Mouse (Mus musculus): ENCODE measurements around the gene Mgat5. TPM values are rescaled to one million over a fixed set of nuclear protein-coding genes. Genes with fewer than 3 reads are reported as not detected.
A peak's percentile ranks its signal among the peaks of the same experiment; 100 is the strongest.

Mgat5 gene
- polyA plus RNA-seq, 1 experiment from 2014 or later: 8.1 TPM

DNA sequence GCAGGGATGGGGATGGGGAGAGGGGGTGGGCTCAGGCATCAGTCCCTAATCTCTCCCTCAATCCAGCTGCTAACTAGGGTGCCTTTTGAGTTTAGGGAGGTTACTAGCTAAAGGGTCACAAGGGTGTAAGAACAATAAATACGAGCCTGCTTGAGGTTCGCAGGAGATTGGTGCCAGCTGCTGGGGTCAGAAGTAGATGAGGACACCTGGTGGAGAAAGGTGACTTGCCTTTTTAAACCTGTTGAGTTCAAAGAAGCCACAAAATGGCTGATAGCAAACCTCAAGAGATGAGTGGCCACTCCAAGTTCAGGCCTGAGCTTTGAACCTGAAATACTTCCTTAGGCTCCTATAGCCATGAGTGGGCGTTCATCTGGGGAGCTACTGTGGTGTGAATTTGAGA is 236.9 kb downstream of the Mgat5 start:
- ATAC-seq (ENCODE audit: low FRiP score, low TSS enrichment): no peak
- no peak overlapping the region for H3K4me2 ChIP-seq (replicated peaks; ENCODE audit: low read depth, low read length)
- H3K9me3 ChIP-seq (ENCODE audit: low read length): no peaks in the 10 kb centered on the region
- H3K4me1 ChIP-seq (ENCODE audit: insufficient read depth, low read length): peaks cover 47% of the 10 kb centered on the region
- H3K36me3 ChIP-seq (ENCODE audit: insufficient read depth, low read length): no peaks in the 10 kb centered on the region
- WGBS: 44% methylated on average over 3 of the region's 3 CpGs
- H3K27ac ChIP-seq (ENCODE audit: low read length): no peak overlapping the region
- H3K4me3 ChIP-seq (ENCODE audit: low read length): no peak overlapping the region
- H3K27me3 ChIP-seq (ENCODE audit: insufficient read depth, low read length): no peaks in the 10 kb centered on the region
- no peak overlapping the region for H3K9ac ChIP-seq (replicated peaks; ENCODE audit: low read length)

DNA sequence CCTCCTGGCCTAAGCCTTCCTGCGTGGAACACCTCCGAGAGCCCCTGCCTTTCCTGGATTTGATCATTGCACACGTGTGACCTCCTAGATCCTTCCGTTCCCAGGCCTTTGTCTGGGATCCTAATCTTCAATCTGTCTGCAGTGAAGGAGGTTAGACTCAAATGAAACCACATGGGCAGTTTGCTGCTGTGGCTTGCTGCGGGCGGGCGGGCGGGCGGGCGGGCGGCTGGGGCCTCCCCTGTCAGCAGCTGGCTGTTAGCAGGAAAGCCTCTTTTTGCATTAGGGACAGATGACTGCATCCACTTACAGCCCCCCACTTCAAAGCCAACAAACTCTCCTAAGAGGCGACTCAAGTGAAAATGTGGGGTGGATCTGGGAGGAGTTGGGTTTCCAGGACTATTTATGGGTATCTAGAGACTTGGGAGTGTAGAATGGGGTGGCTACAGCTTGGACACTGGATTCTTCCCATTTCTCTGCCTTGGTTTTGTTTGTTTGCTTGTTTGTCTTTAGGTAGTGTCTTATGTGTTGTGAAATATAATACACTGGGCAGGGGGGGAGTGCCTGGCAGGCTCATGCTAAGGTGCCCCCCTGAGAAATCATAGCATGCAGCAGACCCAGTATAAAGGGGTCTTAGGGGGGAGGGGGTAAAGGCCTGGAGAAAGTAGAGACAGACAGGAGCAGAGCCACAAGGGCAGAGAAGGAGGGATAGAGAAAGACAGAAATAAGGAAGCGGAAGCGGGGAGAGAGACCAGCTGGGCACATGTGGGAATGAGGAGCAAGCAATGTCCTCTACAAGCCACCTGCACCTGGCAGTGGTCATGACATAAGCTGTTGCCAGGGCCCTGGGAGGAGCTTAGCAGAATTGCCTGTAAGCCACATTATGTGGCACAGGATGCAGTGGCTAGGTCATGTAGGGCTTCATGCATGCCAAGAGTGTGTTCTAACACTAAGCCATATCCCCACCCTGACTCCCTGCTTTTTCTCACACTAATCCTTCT is 238.4 kb downstream of the Mgat5 start:
- H3K4me3 ChIP-seq (ENCODE audit: low read length): no peak overlapping the region
- no peaks in the 10 kb centered on the region for H3K9me3 ChIP-seq (ENCODE audit: low read length)
- no peaks in the 10 kb centered on the region for H3K36me3 ChIP-seq (ENCODE audit: insufficient read depth, low read length)
- ATAC-seq (ENCODE audit: low FRiP score, low TSS enrichment): peak; percentile 17
- peak overlapping the region; percentile 52; the same call in 1 of the 2 replicates for H3K27ac ChIP-seq (ENCODE audit: low read length)
- no peaks in the 10 kb centered on the region for H3K27me3 ChIP-seq (ENCODE audit: insufficient read depth, low read length)
- WGBS: 32% methylated on average over 14 of the region's 14 CpGs
- peaks cover 47% of the 10 kb centered on the region for H3K4me1 ChIP-seq (ENCODE audit: insufficient read depth, low read length)
- H3K9ac ChIP-seq (replicated peaks; ENCODE audit: low read length): no peak overlapping the region
- H3K4me2 ChIP-seq (replicated peaks; ENCODE audit: low read depth, low read length): no peak overlapping the region

DNA sequence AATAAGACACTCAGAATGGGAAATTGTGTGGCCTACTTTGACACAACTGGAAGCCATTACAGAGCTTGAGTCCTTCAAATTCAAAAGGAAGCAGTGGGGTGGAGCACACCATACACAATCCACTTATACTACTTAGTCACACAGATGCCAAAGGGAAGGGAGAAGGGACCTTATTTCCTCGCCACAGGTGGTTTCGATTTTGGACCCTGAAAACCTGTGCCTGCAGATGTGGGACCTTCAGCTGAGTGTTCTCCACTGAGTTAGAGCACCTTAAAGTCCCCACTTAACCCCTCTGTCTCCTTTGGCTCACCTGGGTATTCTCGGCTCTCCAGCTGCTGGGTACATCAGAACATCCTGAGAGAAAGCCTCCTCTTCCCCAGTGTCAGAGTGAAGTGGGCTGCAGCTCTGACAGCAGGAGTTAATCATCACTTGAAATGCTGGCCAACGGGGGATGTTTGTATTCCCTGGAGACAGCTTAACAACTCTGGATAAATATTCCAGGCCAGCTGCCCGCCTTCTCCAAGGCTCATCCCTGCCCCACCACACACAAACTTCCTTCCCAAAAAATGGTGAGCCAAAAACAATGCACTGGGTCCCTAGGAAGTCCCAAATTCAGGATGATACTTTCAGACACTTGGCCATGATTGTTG is 240.1 kb downstream of the Mgat5 start:
- peaks cover 40% of the 10 kb centered on the region for H3K4me1 ChIP-seq (ENCODE audit: insufficient read depth, low read length)
- no peak overlapping the region for H3K9ac ChIP-seq (replicated peaks; ENCODE audit: low read length)
- H3K9me3 ChIP-seq (ENCODE audit: low read length): 0 out of 2 replicates have a peak, but pooled peaks cover 4% of the 10 kb centered on the region
- no peaks in the 10 kb centered on the region for H3K27me3 ChIP-seq (ENCODE audit: insufficient read depth, low read length)
- H3K4me3 ChIP-seq (ENCODE audit: low read length): no peak overlapping the region
- 38% methylated on average over 5 of the region's 5 CpGs for WGBS
- peaks cover 7% of the 10 kb centered on the region for H3K36me3 ChIP-seq (ENCODE audit: insufficient read depth, low read length)
- H3K4me2 ChIP-seq (replicated peaks; ENCODE audit: low read depth, low read length): no peak overlapping the region
- no peak overlapping the region for H3K27ac ChIP-seq (ENCODE audit: low read length)
- ATAC-seq (ENCODE audit: low FRiP score, low TSS enrichment): no peak

DNA sequence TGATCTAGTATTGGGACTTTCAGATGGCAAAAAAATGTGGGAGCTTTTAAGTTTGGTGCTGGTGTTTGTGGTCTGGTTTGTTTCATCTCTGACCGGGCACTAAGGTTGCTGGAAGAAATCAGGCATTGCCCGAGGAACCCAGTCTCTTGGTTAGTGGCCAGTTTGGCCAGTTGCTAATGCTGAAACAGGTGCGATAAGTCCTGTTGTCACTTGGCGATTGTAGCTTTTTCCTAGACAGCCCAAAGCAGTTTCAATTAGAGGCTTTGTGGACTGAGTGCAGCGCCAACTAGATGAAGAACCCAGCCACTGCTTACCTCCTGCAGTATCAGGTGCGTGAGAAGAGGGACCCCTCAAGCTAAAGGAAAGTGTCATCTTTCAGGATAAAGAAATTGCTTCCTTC is 248.6 kb downstream of the Mgat5 start:
- H3K36me3 ChIP-seq (ENCODE audit: insufficient read depth, low read length): peaks cover 8% of the 10 kb centered on the region
- H3K9ac ChIP-seq (replicated peaks; ENCODE audit: low read length): no peak overlapping the region
- 85% methylated on average over 6 of the region's 6 CpGs for WGBS
- no peak overlapping the region for H3K4me3 ChIP-seq (ENCODE audit: low read length)
- H3K9me3 ChIP-seq (ENCODE audit: low read length): 0 out of 2 replicates have a peak, but pooled peaks cover 2% of the 10 kb centered on the region
- no peak overlapping the region for H3K4me2 ChIP-seq (replicated peaks; ENCODE audit: low read depth, low read length)
- ATAC-seq (ENCODE audit: low FRiP score, low TSS enrichment): no peak
- H3K27ac ChIP-seq (ENCODE audit: low read length): no peak overlapping the region
- H3K27me3 ChIP-seq (ENCODE audit: insufficient read depth, low read length): no peaks in the 10 kb centered on the region
- no peaks in the 10 kb centered on the region for H3K4me1 ChIP-seq (ENCODE audit: insufficient read depth, low read length)

DNA sequence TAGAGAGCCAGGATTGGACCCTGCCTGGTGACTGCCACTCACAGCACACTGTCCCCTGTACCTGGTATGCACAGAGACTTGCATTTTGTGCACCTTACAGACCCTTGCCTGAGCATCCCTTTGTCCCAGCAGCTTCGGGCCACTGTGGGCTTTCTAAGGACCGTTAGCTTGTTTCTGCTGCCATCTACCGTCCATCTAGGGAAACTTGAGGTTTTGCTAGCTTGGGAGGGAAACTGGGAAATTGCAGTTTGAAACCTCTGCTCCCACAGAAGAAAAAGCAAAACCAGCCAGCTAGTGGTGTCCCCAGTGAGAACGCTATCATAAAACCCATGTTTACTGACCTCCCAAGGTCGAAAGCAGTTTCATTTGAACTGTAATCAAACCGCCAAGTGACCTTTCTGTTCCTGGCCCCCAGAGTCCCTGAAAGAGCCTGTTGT is 254.2 kb downstream of the Mgat5 start:
- 8% methylated on average over 6 of the region's 6 CpGs for WGBS
- Histone ChIP-seq H3K4me3 (ENCODE audit: low read length) (no peak overlapping the region), H3K9ac (replicated peaks; ENCODE audit: low read length) (no peak overlapping the region), H3K27ac (ENCODE audit: low read length) (no peak overlapping the region), H3K36me3 (ENCODE audit: insufficient read depth, low read length) (0 out of 2 replicates have a peak, but pooled peaks cover 4% of the 10 kb centered on the region), H3K4me1 (ENCODE audit: insufficient read depth, low read length) (peaks cover 2% of the 10 kb centered on the region), H3K27me3 (ENCODE audit: insufficient read depth, low read length) (no peaks in the 10 kb centered on the region), H3K9me3 (ENCODE audit: low read length) (no peaks in the 10 kb centered on the region), H3K4me2 (replicated peaks; ENCODE audit: low read depth, low read length) (no peak overlapping the region)
- ATAC-seq (ENCODE audit: low FRiP score, low TSS enrichment): peak; percentile 55; the same call in 1 of the 2 replicates

DNA sequence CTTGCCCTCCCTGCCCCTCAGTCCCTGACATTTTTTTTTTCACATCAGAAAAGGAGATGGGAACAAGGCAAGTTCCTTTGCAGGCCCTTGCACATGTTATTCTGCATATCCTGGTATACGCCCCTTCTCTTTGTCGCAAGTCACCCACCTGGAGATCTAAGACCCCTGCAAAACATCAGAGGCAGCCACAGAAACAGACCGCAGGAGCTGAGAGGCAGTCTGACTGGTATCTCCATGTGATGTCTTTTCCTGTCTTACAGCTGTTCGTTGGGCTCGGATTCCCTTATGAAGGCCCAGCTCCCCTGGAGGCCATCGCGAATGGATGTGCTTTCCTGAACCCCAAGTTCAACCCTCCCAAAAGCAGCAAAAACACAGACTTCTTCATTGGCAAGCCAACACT is 254.8 kb downstream of the Mgat5 start:
- 0 out of 2 replicates have a peak, but pooled peaks cover 4% of the 10 kb centered on the region for H3K36me3 ChIP-seq (ENCODE audit: insufficient read depth, low read length)
- no peaks in the 10 kb centered on the region for H3K27me3 ChIP-seq (ENCODE audit: insufficient read depth, low read length)
- no peaks in the 10 kb centered on the region for H3K9me3 ChIP-seq (ENCODE audit: low read length)
- H3K4me1 ChIP-seq (ENCODE audit: insufficient read depth, low read length): peaks cover 5% of the 10 kb centered on the region
- WGBS: 53% methylated on average over 7 of the region's 7 CpGs
- ATAC-seq (ENCODE audit: low FRiP score, low TSS enrichment): no peak
- no peak overlapping the region for H3K9ac ChIP-seq (replicated peaks; ENCODE audit: low read length)
- no peak overlapping the region for H3K4me2 ChIP-seq (replicated peaks; ENCODE audit: low read depth, low read length)
- no peak overlapping the region for H3K4me3 ChIP-seq (ENCODE audit: low read length)
- no peak overlapping the region for H3K27ac ChIP-seq (ENCODE audit: low read length)

DNA sequence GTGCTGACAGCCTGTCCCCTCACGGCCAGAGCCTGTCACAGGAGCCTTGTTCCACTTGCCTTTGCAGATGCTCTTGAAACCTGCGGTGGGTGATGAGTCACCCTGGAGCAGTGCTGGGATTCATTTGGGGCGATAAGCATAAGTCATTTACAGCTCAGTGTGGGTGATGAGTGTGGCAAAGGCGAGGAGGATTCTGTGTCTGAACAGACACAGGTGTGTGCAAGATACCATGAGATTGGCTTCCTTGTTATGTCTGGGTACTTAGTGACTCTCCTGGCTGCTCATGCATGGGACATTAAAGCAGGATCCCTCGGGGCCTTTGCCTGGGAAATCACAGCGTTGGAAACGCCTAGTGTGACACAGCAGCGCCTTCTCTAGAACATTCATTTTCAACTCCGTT is 256.2 kb downstream of the Mgat5 start:
- H3K9ac ChIP-seq (replicated peaks; ENCODE audit: low read length): no peak overlapping the region
- no peak overlapping the region for H3K4me2 ChIP-seq (replicated peaks; ENCODE audit: low read depth, low read length)
- H3K4me3 ChIP-seq (ENCODE audit: low read length): no peak overlapping the region
- ATAC-seq (ENCODE audit: low FRiP score, low TSS enrichment): peak; percentile 55
- H3K27me3 ChIP-seq (ENCODE audit: insufficient read depth, low read length): no peaks in the 10 kb centered on the region
- 0 out of 2 replicates have a peak, but pooled peaks cover 4% of the 10 kb centered on the region for H3K36me3 ChIP-seq (ENCODE audit: insufficient read depth, low read length)
- peaks cover 9% of the 10 kb centered on the region for H3K4me1 ChIP-seq (ENCODE audit: insufficient read depth, low read length)
- no peaks in the 10 kb centered on the region for H3K9me3 ChIP-seq (ENCODE audit: low read length)
- no peak overlapping the region for H3K27ac ChIP-seq (ENCODE audit: low read length)
- WGBS: 41% methylated on average over 9 of the region's 9 CpGs

DNA sequence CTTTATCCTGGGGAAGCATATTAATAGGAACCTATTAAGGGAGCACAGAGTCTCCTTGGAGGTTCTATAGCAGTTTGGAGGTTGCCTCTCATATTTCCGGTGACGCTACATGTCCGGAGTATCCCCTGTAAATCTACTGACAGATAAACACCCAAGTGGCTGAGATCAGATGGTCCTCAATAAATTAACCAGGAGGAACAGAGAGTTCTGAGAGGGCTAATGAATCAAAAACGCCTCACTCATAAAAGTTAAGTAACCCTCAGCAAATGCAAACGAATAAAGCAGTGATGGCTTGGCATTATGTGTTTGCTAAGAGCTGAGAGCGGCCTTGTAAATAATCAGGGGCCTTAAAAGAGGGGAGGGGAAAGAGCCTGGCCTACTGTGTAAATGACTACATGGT is 259.2 kb downstream of the Mgat5 start:
- no peak overlapping the region for H3K4me3 ChIP-seq (ENCODE audit: low read length)
- H3K9me3 ChIP-seq (ENCODE audit: low read length): no peaks in the 10 kb centered on the region
- no peak overlapping the region for H3K9ac ChIP-seq (replicated peaks; ENCODE audit: low read length)
- no peak overlapping the region for H3K27ac ChIP-seq (ENCODE audit: low read length)
- no peak overlapping the region for H3K4me2 ChIP-seq (replicated peaks; ENCODE audit: low read depth, low read length)
- ATAC-seq (ENCODE audit: low FRiP score, low TSS enrichment): peak; percentile 40; the same call in 1 of the 2 replicates
- 25% methylated on average over 6 of the region's 6 CpGs for WGBS
- H3K27me3 ChIP-seq (ENCODE audit: insufficient read depth, low read length): no peaks in the 10 kb centered on the region
- H3K36me3 ChIP-seq (ENCODE audit: insufficient read depth, low read length): 0 out of 2 replicates have a peak, but pooled peaks cover 4% of the 10 kb centered on the region
- H3K4me1 ChIP-seq (ENCODE audit: insufficient read depth, low read length): peaks cover 9% of the 10 kb centered on the region

DNA sequence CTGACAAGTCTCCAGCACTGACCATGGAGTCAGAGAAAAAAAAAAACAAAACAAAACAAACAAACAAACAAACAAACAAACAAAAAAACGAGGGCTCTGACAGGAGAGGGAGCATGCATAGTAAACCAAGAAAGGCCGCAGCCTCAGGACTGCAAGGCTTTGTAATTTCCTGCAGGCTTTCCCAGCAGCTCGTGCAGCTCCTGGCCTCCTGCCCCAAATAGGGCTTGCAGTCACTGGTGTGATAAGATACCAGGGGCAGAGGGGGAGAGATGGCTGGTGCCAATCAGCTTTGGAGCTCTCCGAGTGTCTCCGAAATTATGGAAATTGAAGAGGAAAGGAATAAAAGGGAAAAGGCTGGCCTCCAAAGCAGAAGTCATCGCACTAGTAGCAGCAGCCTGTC is 260.5 kb downstream of the Mgat5 start:
- 54% methylated on average over 6 of the region's 6 CpGs for WGBS
- Histone ChIP-seq H3K36me3 (ENCODE audit: insufficient read depth, low read length) (0 out of 2 replicates have a peak, but pooled peaks cover 6% of the 10 kb centered on the region), H3K4me3 (ENCODE audit: low read length) (no peak overlapping the region)

More for the DNA sequence above, 260.5 kb downstream of the Mgat5 start:
- Histone ChIP-seq H3K27ac (ENCODE audit: low read length) (no peak overlapping the region), H3K4me1 (ENCODE audit: insufficient read depth, low read length) (peaks cover 9% of the 10 kb centered on the region), H3K27me3 (ENCODE audit: insufficient read depth, low read length) (no peaks in the 10 kb centered on the region), H3K4me2 (replicated peaks; ENCODE audit: low read depth, low read length) (no peak overlapping the region), H3K9me3 (ENCODE audit: low read length) (no peaks in the 10 kb centered on the region), H3K9ac (replicated peaks; ENCODE audit: low read length) (no peak overlapping the region)
- ATAC-seq (ENCODE audit: low FRiP score, low TSS enrichment): no peak
